In the genomic region with DNA sequence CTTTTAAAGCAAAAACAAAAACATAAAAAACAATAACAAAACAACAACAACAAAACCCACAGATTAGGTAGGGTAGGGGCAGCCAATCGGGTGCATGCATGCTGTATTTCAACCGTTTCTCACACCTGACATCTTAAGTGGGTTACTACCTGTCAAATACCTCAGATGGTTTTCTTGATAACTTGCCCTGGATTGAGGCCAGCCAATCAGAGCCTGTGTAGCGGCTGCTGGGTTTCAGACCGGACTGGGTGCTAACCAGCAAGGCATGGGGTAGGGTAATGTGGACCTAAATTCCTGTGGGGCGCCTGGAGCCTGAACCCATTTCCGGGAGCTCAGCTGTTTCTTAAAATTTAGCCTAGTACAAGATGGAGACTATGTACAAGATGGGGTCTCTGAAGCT, we compare ENCODE assay signal across 10 mouse cellular contexts. TPM values are rescaled to one million over a fixed set of nuclear protein-coding genes. Genes with fewer than 3 reads are reported as not detected.
DNase-seq lines count a peak whose midpoint lies in the region; ATAC-seq and TF ChIP-seq lines count a peak whose summit lies in the region.
"Had no signal": no experiment of that assay in that cellular context is flagged by ENCODE, and none has a peak within 500 bp of the region (broad histone marks: within the 10 kb centered on the region; RNA-seq: fewer than 3 reads in every experiment).

No protein-coding gene starts in this region.

- no peak for TF ChIP-seq EP300 in liver, postnatal 0 days (IDR thresholded peaks at IDR 0.05; ENCODE audit: low read depth)

- no peak for ATAC-seq in liver, embryonic 11.5 days (replicated peaks; ENCODE audit: low FRiP score)
- no peak for ATAC-seq in liver, postnatal 0 days
- no peak for ATAC-seq in forebrain, embryonic 13.5 days
- ATAC-seq in kidney, embryonic 16.5 days (ENCODE audit: low FRiP score, low TSS enrichment), result no peak
- ATAC-seq in neural tube, embryonic 13.5 days (ENCODE audit: low read depth), result peak; percentile 37; the same call in 1 of the 2 replicates

- WGBS in liver, embryonic 11.5 days, result 41% methylated on average over 6 of the region's 6 CpGs
- WGBS in liver, postnatal 0 days (ENCODE audit: insufficient replicate concordance), result 39% methylated on average over 6 of the region's 6 CpGs
- WGBS in forebrain, embryonic 13.5 days, result 25% methylated on average over 6 of the region's 6 CpGs
- WGBS in kidney, embryonic 16.5 days, result 29% methylated on average over 6 of the region's 6 CpGs
- WGBS in neural tube, embryonic 13.5 days, result 32% methylated on average over 6 of the region's 6 CpGs

- no peaks in the 10 kb centered on the region for H3K9me3 ChIP-seq in liver, embryonic 11.5 days (ENCODE audit: control insufficient read depth, low read length)
- H3K9me3 ChIP-seq in liver, postnatal 0 days (ENCODE audit: low read length), result no peaks in the 10 kb centered on the region
- H3K9me3 ChIP-seq in forebrain, embryonic 13.5 days (replicated peaks), result no peaks in the 10 kb centered on the region
- no peaks in the 10 kb centered on the region for H3K9me3 ChIP-seq in kidney, embryonic 16.5 days (ENCODE audit: low read length)
- H3K9me3 ChIP-seq in neural tube, embryonic 13.5 days, result no peaks in the 10 kb centered on the region

- H3K9ac ChIP-seq in liver, embryonic 11.5 days (ENCODE audit: low read depth, low read length), result no peak overlapping the region
- no peak overlapping the region for H3K9ac ChIP-seq in liver, postnatal 0 days (replicated peaks)
- no peak overlapping the region for H3K9ac ChIP-seq in forebrain, embryonic 13.5 days
- no peak overlapping the region for H3K9ac ChIP-seq in kidney, embryonic 16.5 days (replicated peaks; ENCODE audit: low read length)
- H3K9ac ChIP-seq in neural tube, embryonic 13.5 days, result no peak overlapping the region

- no peak for TF ChIP-seq CTCF in liver, postnatal 0 days (IDR thresholded peaks at IDR 0.05; ENCODE audit: low read depth)

- H3K36me3 ChIP-seq in liver, embryonic 11.5 days (ENCODE audit: control insufficient read depth, insufficient read depth, low read length), result no peaks in the 10 kb centered on the region
- no peaks in the 10 kb centered on the region for H3K36me3 ChIP-seq in liver, postnatal 0 days (replicated peaks; ENCODE audit: insufficient read depth, low read length)
- no peaks in the 10 kb centered on the region for H3K36me3 ChIP-seq in forebrain, embryonic 13.5 days (ENCODE audit: poor library complexity, severe bottlenecking)
- no peaks in the 10 kb centered on the region for H3K36me3 ChIP-seq in kidney, embryonic 16.5 days (ENCODE audit: insufficient read depth, low read length)
- no peaks in the 10 kb centered on the region for H3K36me3 ChIP-seq in neural tube, embryonic 13.5 days

- intact Hi-C loops in gastrocnemius, postnatal 14 days (cut with DNase I; ENCODE audit: low total_unique reads), result loop anchor here (10.0 kb wide), 1 partner anchor 216 kb away; no protein-coding TSS in a partner anchor

- peaks cover 40% of the 10 kb centered on the region for H3K27me3 ChIP-seq in liver, embryonic 11.5 days (replicated peaks; ENCODE audit: control insufficient read depth, insufficient read depth, low read length)
- peaks cover 40% of the 10 kb centered on the region for H3K27me3 ChIP-seq in liver, postnatal 0 days (ENCODE audit: insufficient read depth, low read length)
- H3K27me3 ChIP-seq in forebrain, embryonic 13.5 days, result peaks cover 43% of the 10 kb centered on the region
- peaks cover 30% of the 10 kb centered on the region for H3K27me3 ChIP-seq in kidney, embryonic 16.5 days (ENCODE audit: insufficient read depth, low read length)
- peaks cover 43% of the 10 kb centered on the region for H3K27me3 ChIP-seq in neural tube, embryonic 13.5 days

- H3K4me1 ChIP-seq in liver, embryonic 11.5 days (replicated peaks; ENCODE audit: control insufficient read depth, insufficient read depth, low read length), result 0 out of 2 replicates have a peak, but pooled peaks cover 6% of the 10 kb centered on the region
- H3K4me1 ChIP-seq in liver, postnatal 0 days (ENCODE audit: insufficient read depth), result peaks cover 7% of the 10 kb centered on the region; the same call in 1 of the 2 replicates
- peaks cover 7% of the 10 kb centered on the region; the same call in 1 of the 2 replicates for H3K4me1 ChIP-seq in forebrain, embryonic 13.5 days
- 0 out of 2 replicates have a peak, but pooled peaks cover 4% of the 10 kb centered on the region for H3K4me1 ChIP-seq in kidney, embryonic 16.5 days (ENCODE audit: insufficient read depth, low read length)
- H3K4me1 ChIP-seq in neural tube, embryonic 13.5 days (replicated peaks), result peaks cover 12% of the 10 kb centered on the region; the same call in 1 of the 2 replicates

- H3K4me2 ChIP-seq in liver, embryonic 11.5 days, result peak overlapping the region; percentile 58; the same call in 1 of the 2 replicates
- no peak overlapping the region for H3K4me2 ChIP-seq in liver, postnatal 0 days (ENCODE audit: low read depth, low read length)
- peak overlapping the region; percentile 64 for H3K4me2 ChIP-seq in forebrain, embryonic 13.5 days
- peak overlapping the region; percentile 72 for H3K4me2 ChIP-seq in kidney, embryonic 16.5 days (replicated peaks; ENCODE audit: low read depth, low read length)
- peak overlapping the region; percentile 71 for H3K4me2 ChIP-seq in neural tube, embryonic 13.5 days

- H3K4me3 ChIP-seq in liver, embryonic 11.5 days (ENCODE audit: low read depth, low read length), result no peak overlapping the region
- H3K4me3 ChIP-seq in liver, postnatal 0 days (ENCODE audit: low read depth, low read length), result no peak overlapping the region
- H3K4me3 ChIP-seq in forebrain, embryonic 13.5 days, result peak overlapping the region; percentile 44
- H3K4me3 ChIP-seq in kidney, embryonic 16.5 days (ENCODE audit: low read length), result peak overlapping the region; percentile 61
- no peak overlapping the region for H3K4me3 ChIP-seq in neural tube, embryonic 13.5 days

- no peak overlapping the region for H3K27ac ChIP-seq in liver, embryonic 11.5 days (ENCODE audit: low read depth, low read length)
- H3K27ac ChIP-seq in liver, postnatal 0 days (ENCODE audit: low read depth), result no peak overlapping the region
- no peak overlapping the region for H3K27ac ChIP-seq in forebrain, embryonic 13.5 days
- H3K27ac ChIP-seq in kidney, embryonic 16.5 days (ENCODE audit: low read length), result no peak overlapping the region
- no peak overlapping the region for H3K27ac ChIP-seq in neural tube, embryonic 13.5 days (replicated peaks)

- DNase-seq in liver, embryonic 11.5 days (ENCODE audit: low spot score), result no peak
- no peak for DNase-seq in liver, postnatal 0 days
- DNase-seq in yolk sac, embryonic 10.5 days (ENCODE audit: low spot score), result no peak
- DNase-seq in layer of hippocampus, postnatal 10 days (ENCODE audit: low spot score in 2 of 2), result no peak
- DNase-seq in gastrocnemius, postnatal 14 days, result no peak

RNA-seq across cellular contexts. Expression of a gene that starts 0.5 kb away (rescaled TPM):
- polyA plus RNA-seq in liver, embryonic 11.5 days (2014; fragmentation: Nextera tagmentation; extraction: Ambion mirVana), result 2.4 and 2.8 TPM in 2 replicates
- polyA plus RNA-seq in liver, postnatal 0 days (2015; fragmentation: Nextera tagmentation; extraction: Ambion mirVana), result 0.40 and 0.55 TPM in 2 replicates
- polyA plus RNA-seq in forebrain, embryonic 13.5 days (2015; fragmentation: Nextera tagmentation; extraction: Ambion mirVana), result 4.3 and 5.3 TPM in 2 replicates
- polyA plus RNA-seq in kidney, embryonic 16.5 days (2015; fragmentation: Nextera tagmentation; extraction: Ambion mirVana), result 5.7 and 5.8 TPM in 2 replicates
- 10.7 and 11.1 TPM in 2 replicates for polyA plus RNA-seq in neural tube, embryonic 13.5 days (2015; fragmentation: Nextera tagmentation; extraction: Ambion mirVana)
- total RNA-seq in layer of hippocampus, postnatal 10 days (2021), result 1 to 10 TPM; 4.4 to 5.1 TPM
- not detected for total RNA-seq in gastrocnemius, postnatal 14 days (2021)

RNA-seq across cellular contexts. Expression of a gene that starts 20.2 kb away (rescaled TPM):
- polyA plus RNA-seq in liver, embryonic 11.5 days (2014; fragmentation: Nextera tagmentation; extraction: Ambion mirVana), result 21.6 and 22.5 TPM in 2 replicates
- polyA plus RNA-seq in liver, postnatal 0 days (2015; fragmentation: Nextera tagmentation; extraction: Ambion mirVana), result 37.4 and 40.7 TPM in 2 replicates
- polyA plus RNA-seq in forebrain, embryonic 13.5 days (2015; fragmentation: Nextera tagmentation; extraction: Ambion mirVana), result 32.8 and 33.6 TPM in 2 replicates
- polyA plus RNA-seq in kidney, embryonic 16.5 days (2015; fragmentation: Nextera tagmentation; extraction: Ambion mirVana), result 31.8 and 33.6 TPM in 2 replicates
- 34.8 and 38.1 TPM in 2 replicates for polyA plus RNA-seq in neural tube, embryonic 13.5 days (2015; fragmentation: Nextera tagmentation; extraction: Ambion mirVana)
- 10 to 100 TPM; 41.4 to 46.9 TPM for total RNA-seq in layer of hippocampus, postnatal 10 days (2021)
- total RNA-seq in gastrocnemius, postnatal 14 days (2021), result 10 to 100 TPM; 22.2 to 32.6 TPM

RNA-seq across cellular contexts. Expression of a gene that starts 49.7 kb away (rescaled TPM):
- not detected in 2 replicates for polyA plus RNA-seq in liver, embryonic 11.5 days (2014; fragmentation: Nextera tagmentation; extraction: Ambion mirVana)
- 0.11 and 0.14 TPM in 2 replicates for polyA plus RNA-seq in liver, postnatal 0 days (2015; fragmentation: Nextera tagmentation; extraction: Ambion mirVana)
- not detected in 2 replicates for polyA plus RNA-seq in forebrain, embryonic 13.5 days (2015; fragmentation: Nextera tagmentation; extraction: Ambion mirVana)
- polyA plus RNA-seq in kidney, embryonic 16.5 days (2015; fragmentation: Nextera tagmentation; extraction: Ambion mirVana), result not detected in 2 replicates
- polyA plus RNA-seq in neural tube, embryonic 13.5 days (2015; fragmentation: Nextera tagmentation; extraction: Ambion mirVana), result not detected in 2 replicates
- under 1 TPM; 0.37 to 0.51 TPM for total RNA-seq in layer of hippocampus, postnatal 10 days (2021)
- total RNA-seq in gastrocnemius, postnatal 14 days (2021), result not detected
- total RNA-seq: ES-E14; layer of hippocampus, postnatal 36 days had no signal

RNA-seq across cellular contexts. Expression of a gene that starts 49.8 kb away (rescaled TPM):
- polyA plus RNA-seq in liver, embryonic 11.5 days (2014; fragmentation: Nextera tagmentation; extraction: Ambion mirVana), result not detected in 2 replicates
- polyA plus RNA-seq in liver, postnatal 0 days (2015; fragmentation: Nextera tagmentation; extraction: Ambion mirVana), result 0.41 and 0.88 TPM in 2 replicates
- not detected in 2 replicates for polyA plus RNA-seq in forebrain, embryonic 13.5 days (2015; fragmentation: Nextera tagmentation; extraction: Ambion mirVana)
- 0.35 TPM in 1 of 2 replicates, not detected in the other for polyA plus RNA-seq in kidney, embryonic 16.5 days (2015; fragmentation: Nextera tagmentation; extraction: Ambion mirVana)
- polyA plus RNA-seq in neural tube, embryonic 13.5 days (2015; fragmentation: Nextera tagmentation; extraction: Ambion mirVana), result not detected in 2 replicates
- 1 to 10 TPM; 1.0 to 2.0 TPM for total RNA-seq in layer of hippocampus, postnatal 10 days (2021)
- total RNA-seq in gastrocnemius, postnatal 14 days (2021), result not detected
- total RNA-seq: ES-E14; layer of hippocampus, postnatal 36 days had no signal

Comparison
In these comparisons a context has a peak if more than half of its experiments do, and no peak if none do; other contexts are left out.
1. H3K4me3 ChIP-seq: peak in forebrain, embryonic 13.5 days (single experiment) and kidney, embryonic 16.5 days (single experiment); none in liver, embryonic 11.5 days (single experiment), liver, postnatal 0 days (single experiment) and neural tube, embryonic 13.5 days (single experiment).